Mouse (Mus musculus) naive thymus-derived CD4-positive, alpha-beta T cell, adult 2 months (primary cell): ENCODE results near the gene Arhgef26.

Source experiments
- DNase-seq: peaks from one replicate; pipeline ENCODE4 v3.0.0-alpha.2; 2011; ENCODE audit warnings: low read depth

The Arhgef26 gene

DNA sequence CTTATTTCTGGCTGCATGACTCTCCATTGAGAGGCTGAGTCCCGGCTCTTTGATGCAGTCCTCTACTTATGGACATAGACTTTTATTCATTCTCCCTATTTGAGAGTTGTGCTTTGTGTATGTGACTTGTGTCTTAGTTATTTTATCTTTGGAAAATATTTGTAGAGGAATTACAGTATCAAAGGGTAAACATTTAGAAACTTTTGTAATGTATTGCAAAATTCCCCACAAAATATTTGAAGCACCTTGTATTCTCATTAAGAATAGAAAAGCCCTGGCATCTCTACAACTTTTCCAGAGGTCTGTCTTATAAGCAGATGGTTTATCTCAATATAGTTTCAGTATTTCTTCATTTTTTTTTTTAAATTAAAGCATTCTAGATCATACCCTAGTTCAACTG is 44.7 kb downstream of the Arhgef26 start:
- DNase-seq, result no peak

DNA sequence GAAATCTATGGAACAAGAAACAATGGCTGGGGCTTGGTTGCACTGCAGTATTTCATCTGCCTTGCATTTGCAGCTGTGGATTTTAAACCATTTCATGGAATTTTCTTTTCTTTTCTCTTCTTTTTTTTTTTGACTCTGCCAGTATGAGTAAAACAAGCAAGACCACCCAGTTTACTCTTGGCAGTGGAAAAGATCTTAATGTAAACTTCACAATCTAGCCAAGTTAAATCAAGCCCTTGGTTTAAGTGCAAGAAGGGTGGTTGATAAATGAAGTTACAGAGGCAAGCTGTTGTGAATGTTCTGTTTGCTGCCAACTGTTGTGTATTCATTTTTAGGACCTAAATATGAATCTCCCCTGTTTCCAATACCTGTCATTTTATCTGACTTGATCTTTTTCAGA is 54.5 kb downstream of the Arhgef26 start:
- no peak for DNase-seq

DNA sequence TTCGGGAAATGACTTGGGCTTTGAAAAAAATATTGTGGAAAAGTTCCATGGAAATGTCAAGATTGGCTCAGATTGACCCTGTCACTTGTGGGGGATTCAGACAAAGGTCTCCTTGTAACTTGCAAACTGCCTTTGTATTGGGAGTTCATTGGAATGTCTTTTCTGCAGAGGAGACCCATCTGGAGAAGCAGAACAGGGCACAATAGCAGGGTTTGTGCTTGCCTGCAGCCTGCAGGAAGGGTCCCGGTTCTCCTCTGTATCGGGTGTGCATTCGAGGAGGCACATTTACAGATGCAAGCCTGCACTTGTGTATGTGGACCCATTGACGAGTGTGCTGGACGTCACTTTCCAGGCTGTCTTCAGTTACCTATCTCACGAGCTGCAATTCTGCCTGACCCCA is 56.1 kb downstream of the Arhgef26 start:
- no peak for DNase-seq

DNA sequence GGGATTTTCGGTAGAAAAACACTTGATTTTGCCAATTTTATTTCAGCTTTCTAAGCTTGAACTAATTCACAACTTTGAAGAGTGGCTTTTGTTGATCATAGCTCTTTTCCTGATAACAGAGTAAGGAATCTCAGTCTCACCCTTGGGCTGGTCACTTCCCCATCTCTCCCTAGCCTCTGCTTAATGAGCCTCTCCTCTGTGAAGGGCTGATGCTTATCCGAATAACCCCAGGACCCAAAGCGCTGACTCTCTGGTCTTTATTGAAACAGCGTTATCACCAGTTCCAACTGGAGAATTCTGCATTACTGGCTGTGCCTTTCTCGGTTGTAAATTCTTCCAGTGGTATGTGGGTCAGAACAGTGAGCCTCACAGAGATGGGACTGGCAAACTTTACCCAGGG is 57.2 kb downstream of the Arhgef26 start:
- DNase-seq, result no peak

DNA sequence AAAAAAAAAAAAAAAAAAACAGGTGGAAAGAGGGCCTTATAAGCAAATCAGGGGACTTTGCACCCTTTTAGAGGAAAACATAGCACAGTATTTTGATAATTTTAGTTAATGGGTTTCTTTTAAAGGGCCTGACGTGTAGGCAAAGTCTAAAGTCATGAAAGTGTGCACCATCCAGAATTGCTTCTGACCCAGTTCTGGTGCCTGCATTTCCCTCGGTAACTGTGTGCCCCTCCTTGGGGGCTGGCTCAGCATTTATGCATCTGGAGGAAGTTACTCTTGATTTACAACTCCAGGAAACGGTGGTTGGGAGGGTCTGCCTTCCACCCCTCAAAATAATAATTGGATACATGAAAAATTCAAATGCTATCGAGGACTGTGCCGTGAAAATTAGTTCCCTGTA is 58.0 kb downstream of the Arhgef26 start:
- DNase-seq, result no peak

DNA sequence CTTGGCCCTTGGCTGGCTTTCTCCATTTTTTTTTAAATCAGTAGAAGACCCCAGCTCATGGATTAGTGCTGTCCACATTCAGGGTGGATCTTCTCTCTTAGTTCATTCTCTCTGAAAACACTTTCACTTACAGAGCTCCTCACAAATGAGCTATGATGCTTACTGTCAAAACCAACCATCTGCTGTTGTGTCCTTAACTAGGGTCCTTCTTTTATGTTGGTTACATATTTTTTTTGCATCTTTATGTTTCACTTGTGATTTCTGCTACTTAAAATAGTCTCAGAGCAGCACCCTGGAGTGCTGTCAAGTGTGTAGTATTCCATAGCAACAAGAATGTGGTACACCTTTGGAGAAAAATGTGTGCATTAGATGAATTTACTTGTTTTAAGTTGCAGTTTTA is 60.0 kb downstream of the Arhgef26 start:
- no peak for DNase-seq

DNA sequence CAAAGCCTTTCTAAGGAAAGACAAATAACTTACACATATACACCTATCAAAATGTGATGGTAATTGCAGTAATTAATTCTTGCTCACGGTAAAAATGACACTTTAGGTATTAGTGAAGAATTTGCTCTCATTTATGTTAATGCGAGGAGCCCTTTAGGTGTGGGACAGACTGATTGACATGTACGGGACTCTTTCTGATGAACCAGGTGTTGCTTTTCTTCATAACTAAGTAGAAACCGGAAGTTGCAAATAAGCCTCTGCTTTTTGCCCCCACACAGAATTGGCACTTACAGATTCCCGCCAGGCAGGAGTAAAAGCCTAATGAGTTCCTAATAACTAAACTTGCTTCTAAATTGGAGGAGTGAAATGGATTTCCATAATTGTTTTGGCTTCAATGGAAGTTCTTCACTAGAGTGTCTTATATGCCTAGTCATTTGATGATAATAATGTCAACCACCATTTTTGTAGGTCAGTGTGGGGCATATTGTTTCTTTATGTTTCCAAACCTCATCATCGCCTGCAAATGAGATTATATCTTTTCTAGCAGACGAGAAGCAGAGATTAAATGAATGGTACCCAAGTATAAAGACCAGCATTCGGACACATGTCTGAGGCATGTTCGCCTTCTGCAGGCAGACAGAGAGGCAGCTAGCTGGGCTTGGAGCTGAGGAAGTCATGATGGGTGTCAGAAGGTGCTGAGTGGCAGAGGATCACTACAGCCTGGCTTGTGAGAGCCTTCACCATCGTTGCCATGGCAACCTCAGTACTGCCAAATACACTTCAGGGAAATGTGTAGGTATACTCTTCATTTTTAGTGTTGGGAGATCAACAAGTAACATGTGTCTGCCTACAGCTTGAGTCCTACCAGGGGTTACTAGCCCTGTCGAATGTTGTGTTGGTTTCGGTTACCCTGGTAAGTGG is 61.9 kb downstream of the Arhgef26 start:
- no peak for DNase-seq

DNA sequence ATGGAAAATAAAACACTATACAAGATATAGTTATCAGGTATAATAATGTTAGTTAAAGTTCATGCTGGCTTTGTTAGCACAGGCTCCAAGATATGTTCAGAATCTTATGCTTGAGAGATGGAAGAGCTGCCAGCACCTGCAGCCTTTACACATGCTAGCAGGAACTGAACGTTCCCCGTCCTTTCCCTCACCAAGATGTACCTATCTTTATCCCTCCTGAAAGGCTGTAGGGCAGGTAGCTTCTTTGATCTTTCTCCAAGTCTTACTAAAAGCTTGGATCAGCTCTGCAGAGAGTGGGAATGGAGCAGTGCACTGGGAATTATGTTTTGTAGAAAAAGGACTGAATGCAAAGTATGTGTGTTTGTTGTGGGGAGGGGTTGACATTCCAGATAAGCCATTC is 64.3 kb downstream of the Arhgef26 start:
- no peak for DNase-seq

DNA sequence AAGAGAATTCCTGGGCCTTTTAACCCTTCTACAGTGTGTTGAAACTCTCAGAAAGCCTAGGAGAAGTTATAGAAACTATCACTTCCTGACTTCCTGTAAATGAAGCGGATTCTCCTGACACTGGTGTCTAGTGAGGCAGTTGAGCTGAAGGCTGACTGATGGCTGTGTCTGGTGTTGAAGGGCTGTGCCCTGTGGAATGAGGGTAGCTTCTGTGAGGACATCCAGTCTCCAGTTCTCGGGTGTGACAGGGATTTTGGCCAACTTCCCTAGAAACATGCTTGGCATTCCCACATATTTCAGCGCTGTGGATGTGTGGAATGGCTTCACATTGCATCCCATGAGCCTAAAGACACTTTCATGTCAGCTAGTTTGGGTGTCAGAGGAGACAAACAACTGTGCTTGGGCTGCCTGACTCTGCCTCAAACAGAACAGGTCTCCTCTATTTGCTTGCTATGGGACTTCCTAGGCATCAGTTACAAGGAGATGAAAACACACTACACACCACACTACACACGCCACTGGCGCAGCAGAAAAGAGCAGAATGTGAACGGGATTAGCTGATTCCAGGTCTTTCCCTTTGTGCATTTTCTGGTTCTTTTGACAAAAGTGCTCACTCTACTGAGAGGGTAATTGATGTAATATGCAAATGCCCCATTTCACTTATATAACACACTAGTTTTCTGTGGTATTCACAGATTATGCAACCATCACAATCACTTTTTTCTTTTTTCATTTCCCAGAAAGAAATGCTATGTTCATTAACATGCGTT is 66.5 kb downstream of the Arhgef26 start:
- no peak for DNase-seq

DNA sequence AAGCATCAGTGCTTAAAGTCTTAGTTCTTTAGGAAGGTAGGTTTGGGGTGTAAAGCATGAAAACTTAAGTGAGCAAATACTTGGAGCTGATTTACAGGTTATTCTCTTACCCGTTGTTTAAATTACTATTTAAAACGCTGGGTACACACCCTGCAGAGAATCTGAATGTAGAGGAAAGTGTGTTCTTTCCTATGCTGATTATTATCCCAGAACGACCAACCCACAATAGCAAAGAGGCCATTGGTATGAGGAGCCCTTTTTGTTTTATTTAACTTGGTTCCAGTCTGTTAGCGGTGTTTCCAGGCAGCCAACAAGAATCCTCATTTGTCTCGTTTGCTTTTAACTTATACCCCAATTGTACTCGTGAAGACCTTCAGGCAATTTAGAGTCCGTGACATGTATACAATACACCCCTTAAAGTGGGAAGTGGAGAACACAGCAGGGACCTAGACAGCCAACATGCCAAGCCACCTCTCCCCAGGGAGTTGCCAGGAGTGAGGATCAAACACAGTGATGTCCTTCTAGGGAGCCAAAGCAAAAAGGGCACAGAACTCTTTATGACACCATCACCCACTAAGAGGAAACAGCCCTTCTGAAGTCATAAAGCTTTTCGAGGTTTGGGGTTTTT is 71.5 kb downstream of the Arhgef26 start:
- DNase-seq, result no peak

DNA sequence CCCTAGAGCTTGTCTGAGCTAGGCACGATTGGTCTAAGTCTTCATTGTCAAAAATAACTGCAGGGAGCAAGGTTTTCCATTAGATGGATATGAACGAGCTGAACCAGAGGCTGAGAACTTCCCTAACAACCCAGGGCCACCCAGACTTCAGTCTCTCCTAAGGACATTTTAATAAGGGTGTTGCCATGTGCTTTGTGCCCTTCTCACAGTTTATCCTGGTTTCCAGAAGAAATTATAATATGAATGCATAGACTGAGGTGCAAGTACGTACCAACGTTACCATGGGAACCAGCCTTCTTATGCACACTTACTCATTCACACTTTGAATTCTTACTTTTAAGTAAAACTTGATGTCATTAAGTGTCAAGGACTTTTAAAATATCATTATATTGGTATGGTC is 72.3 kb downstream of the Arhgef26 start:
- no peak for DNase-seq

DNA sequence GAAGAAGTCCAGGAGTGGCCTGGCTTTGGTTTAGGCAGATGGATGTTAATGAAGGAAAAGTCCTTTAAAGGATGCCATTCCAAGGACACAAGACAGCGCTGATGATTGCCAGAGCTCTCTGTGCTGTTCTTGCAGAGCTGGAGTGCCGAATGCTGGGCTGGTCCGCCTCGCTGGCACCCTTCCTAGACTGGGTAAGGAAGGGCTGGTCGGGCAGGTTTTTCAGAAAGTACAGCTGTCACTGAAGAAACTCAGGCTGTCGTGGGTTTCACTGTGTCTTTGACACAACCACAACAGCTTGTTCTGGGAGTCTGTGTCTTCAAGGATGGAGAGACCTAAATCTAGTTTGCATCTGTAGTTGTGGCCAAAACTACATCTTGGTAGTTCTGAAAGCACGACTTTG is 74.6 kb downstream of the Arhgef26 start:
- DNase-seq, result no peak

DNA sequence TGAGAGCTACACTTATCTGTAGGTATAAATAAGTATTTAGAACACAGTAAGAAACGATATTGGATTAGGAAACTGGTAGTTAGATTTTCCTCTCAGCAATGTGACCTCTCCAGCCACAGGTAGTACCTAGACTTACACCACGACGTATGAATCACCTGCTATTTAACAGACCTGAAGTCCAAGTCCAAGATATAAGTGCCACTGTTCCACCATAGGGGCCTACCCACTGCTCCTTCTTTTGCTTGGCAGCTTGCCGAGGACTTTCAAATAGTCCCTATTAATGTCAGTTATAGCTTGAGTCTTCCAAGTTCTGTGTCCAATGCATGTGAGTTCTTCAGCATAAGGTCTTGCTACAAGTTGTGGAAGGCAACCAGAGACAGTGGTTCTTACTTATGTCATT is 76.8 kb downstream of the Arhgef26 start:
- no peak for DNase-seq

DNA sequence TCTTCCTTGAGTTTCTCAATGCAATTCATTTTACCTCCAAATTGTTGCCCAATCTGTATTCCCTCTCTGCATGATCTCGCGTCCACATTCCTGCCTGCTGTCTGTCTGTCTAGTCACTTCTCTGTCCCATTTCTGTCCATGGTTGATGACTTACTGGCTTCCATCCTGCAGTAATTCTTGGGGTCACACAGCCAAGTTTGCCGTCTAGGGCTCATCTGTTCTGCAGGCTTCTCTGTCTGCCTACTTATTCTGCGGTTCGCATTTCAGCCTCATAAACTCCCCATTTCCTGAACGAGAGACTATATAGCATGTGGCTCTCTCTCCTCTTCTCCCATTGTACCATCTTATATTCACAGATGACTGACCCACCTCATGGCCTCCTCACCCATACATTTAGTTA is 79.3 kb downstream of the Arhgef26 start:
- DNase-seq, result no peak

DNA sequence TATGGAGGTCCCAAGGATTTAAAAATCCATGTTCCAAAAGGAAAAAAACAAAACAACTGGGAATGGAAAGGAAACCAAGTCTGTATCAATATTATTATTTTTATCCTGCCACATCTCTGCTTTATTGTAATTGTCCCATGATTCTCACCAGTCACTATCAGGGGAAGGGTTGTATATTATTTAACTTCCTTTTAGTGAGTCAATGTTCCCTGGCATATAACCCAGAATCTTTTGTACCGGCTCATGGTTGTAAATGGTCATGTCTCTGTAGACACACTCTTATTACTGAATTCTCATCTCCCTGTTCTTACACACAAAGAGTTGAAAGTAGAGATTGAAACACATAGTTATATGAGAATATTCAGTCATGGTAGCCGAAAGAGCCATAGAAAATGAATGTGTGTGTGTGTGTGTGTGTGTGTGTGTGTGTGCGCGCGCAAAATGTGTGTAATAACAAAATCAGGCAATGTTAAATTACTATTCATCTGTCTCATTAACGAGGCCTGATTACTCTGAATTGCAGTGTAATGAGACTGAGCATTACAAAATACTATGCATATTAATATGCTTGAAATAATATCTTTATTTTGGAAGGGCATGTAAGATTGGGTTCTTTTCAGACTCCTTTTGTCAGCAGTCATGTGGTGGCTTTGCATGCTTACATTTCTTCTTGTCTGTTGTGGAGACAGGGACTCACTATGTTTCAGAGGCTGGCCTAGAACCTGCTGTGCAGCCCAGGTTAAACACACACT is 80.4 kb downstream of the Arhgef26 start:
- no peak for DNase-seq

DNA sequence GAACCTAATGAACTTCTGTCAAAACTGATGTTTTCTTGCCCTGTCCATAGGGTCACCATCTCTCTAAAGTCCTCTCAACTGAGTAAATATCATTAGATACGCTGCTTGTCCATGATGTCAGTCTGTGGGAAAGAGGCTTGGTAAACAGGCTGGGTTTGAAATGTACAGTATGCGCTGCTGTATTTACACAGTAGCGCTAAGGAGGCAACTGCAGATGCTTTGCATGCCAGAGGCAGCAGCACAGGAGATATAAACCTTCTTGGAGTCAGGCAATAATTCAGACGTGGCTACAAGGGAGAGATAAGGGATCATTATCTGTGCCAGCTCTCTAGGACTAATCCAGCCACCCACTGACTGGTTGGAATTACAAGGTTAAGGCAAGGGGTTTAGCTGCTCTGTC is 95.5 kb downstream of the Arhgef26 start:
- DNase-seq, result no peak

DNA sequence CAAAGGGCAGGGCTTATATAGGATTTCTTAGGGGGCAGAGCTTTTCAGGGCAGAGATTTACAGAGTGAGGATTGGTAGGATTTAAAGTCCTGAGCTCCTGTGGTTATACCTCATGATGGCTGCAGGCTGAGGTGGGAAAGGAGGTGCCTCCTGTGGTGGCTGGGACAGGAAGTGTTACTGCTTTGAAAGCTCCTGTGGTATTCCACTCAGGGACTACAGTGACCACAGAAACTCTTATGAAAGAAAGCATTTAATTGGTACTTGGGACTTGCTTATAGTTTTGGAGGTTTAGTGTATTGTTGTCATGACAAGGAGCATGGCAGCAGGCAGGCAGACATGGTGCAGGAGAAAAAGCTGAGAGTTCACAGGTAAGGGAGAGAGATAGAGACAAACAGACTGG is 97.8 kb downstream of the Arhgef26 start:
- no peak for DNase-seq

DNA sequence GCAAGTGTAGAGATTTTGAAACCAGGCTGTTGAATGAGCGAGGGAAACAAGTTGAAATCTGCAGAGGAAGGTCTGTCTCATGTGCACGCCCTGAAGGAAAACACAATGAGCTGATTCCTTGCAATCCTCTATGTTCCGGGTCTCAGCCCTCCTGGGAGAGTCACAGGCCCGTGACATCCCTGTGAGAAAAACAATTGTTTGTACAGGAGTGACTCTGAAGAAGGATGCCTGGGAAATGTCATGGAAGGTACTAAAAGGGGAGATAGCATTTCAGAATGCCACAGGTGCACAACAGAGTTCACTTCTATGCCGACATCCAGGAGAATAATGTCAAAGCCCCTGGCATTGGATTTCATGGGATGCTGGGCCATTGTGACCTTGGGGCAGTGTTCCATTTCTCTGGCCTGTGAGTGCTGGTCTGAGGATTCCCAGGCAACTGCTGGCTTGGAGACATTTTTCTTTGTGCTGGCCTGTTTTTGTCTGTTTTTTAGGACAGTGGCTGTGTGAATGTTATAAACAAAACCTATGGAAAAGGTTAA is 102.4 kb downstream of the Arhgef26 start:
- DNase-seq, result no peak

DNA sequence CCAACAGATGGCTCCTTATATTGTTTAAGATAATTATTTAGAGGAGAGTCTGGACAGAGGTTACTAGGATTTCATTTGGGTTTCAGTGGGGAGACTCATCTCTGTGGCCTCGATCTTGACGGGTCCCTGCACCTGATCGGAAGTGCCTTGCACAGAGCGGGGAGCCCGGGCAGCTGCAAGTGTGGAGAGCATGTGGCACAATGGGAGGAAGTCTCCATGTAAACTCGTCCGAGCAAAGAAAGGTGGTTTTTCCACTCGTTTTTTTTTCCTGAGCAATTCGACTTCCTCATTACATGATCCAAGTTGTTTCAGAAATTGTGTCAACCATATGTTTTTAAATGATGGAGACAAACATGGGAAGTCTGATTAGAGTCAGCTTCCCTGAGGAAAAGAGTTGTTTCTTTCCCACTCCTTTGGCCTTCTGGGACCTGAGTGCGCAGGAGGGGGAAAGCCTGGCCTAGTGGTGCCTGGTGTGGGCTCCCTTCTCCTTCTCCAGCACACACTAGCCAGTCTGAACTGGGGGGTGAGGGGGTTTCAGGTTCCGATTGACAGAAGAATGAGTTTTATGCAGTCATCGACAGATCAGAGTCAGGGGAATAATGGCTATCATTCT is 105.5 kb downstream of the Arhgef26 start:
- DNase-seq, result no peak

DNA sequence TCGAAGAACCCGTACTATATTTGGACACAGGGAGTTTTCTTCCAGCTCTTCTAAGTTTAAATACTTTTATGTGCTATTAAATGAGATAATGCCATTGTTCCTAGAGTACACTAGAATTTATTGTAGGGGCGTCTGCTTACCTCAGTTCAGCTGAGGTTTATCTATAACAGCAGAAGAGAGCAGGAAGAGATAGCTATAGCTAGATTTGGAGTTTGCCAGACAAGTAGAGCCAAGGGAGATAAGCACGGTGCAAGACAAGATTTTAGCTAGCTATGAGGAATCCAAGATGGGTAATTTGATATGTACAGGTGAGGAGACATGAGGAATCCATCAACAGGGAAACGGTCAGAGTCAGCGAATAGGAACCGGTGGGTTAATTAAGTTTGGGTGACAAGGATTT is 108.1 kb downstream of the Arhgef26 start:
- DNase-seq, result no peak

DNA sequence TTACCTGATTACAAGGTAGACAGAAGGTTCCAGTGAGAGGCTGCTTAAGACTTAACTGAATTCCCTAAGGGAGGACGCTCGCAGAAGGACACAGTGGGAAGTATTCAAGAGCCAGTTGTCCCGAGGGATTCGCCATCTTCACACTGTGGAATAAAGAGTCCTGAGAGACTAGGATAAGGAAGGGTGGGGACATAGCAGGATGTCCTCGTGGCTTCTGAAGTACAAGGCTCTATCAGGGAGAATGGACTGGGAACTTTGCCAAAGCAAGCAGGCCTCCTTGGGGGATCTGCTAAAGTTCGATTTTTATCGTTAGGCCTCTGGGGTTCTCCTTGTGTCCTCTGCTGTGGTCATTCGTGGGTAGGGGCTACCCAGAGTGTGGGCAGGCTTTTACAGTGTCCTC is 109.0 kb downstream of the Arhgef26 start:
- DNase-seq, result no peak
